Mouse (Mus musculus): ENCODE measurements around the gene Myo3b.

- TF ChIP-seq TAL1 (IDR thresholded peaks at IDR 0.05; ENCODE audit: low read length) (no peak), GATA1 (IDR thresholded peaks at IDR 0.05; ENCODE audit: low read length) (no peak)
These were observed 358.9 kb downstream of the Myo3b start for GRCm38 (mm10) chr2:70397734-70398276.

Data from erythroblast, embryonic 14.5 days (primary cell).